Mouse (Mus musculus) thymus, postnatal 36 days (tissue): ENCODE data around the gene Ski.

Experiments
- DNase-seq, 2 experiments: peaks; one replicate each; pipeline ENCODE4 v3.0.0; 2022; ENCODE audit warnings: mixed read lengths in 2 of 2

Gene Ski

GRCm38 (mm10) chr4:155149941-155150275 lies 72.5 kb downstream of the Ski start:
- DNase-seq, result no peak

GRCm38 (mm10) chr4:155148910-155149698 lies 73.3 kb downstream of the Ski start:
- no peak for DNase-seq

GRCm38 (mm10) chr4:155148453-155148852 lies 73.9 kb downstream of the Ski start:
- no peak for DNase-seq

DNA sequence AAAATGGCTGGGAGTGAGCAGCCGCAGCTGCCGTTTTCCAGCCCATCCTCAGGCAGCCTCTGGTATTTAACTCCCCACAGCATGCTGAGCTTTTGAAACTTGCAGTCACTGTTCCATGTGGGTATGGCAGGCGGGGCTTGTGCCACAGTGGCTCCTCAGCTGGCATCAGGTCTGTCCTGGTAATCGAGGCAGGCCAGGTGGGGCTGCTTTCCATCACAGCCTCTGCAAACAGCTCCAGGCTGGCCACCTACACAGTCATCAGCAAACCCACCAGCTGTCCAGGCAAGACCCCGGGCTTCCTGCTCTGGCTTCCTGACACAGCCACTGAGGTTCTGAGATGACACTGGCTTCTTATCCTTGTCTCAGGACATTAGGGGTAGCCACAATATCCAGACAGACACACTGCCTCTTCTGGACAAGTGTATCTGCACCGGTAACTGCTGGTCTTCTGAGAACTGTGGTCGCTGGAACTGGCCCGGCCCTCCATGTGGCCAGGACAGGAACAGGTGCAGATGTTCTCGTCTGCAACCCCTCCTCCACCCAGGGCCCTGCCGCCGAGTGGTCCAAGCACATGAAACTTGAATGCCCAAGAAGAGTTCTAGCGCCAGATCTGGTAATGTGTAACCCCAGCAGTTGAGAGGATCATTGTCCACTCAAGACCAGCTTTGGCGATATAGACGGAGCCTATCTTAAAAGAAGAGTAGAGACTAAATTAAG lies 76.1 kb downstream of the Ski start:
- DNase-seq, result no peak

DNA sequence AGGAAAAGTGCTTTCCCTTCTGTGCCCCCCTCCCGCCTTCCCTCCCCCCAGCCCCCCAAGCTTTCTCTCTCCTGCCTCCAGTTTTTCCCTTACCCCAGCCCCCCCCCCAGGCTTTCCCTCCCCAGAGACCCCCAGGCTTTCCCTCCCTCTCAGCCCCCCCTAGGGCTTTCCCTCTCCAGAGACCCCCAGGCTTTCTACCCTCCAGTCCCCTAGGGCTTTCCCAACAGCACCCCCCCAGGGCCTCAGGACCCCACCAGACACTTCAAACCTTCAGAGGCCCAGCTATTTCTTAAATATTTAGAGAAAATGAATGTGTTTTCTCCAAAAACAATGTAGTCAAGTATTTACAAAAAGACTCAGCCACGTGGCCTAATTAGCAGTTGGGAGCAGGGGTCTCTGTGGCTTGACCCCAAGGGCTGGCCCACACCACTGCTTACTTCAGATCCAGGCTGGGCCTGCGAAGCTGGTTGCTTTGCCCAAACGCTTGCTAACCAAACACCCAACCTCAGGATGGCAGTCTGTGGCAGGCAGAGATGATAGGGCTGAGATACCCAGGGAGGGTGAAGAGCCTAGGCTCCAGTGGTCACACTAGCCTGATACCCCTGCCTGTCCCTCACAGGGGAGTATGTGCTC lies 77.7 kb downstream of the Ski start:
- no peak for DNase-seq

GRCm38 (mm10) chr4:155143871-155144502 lies 78.4 kb downstream of the Ski start:
- DNase-seq, result no peak

DNA sequence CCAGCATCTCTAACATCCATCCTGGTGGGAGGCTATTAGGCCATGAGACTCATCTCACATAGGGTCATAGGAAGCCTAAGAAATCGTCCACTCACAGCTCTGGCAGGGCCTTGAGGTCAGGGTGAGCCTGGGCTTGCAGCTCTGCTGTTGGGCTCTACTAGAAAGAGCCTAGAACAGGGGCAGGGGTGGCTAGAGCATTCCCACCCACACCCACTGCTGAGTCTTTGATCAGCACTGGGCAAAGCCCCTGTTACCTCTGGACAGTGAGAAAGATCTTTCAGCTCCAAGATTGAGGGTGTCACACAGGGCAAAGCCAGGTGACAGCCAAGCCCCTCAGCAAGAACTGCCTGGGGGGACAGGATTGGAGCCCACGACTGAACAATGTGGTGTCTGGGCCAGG lies 79.0 kb downstream of the Ski start:
- DNase-seq, result no peak

GRCm38 (mm10) chr4:155142836-155143235 lies 79.6 kb downstream of the Ski start:
- no peak for DNase-seq

- no peak for DNase-seq
Measured at GRCm38 (mm10) chr4:155140795-155141265, 81.6 kb downstream of the Ski start.

GRCm38 (mm10) chr4:155140150-155140549 lies 82.2 kb downstream of the Ski start:
- no peak for DNase-seq

DNA sequence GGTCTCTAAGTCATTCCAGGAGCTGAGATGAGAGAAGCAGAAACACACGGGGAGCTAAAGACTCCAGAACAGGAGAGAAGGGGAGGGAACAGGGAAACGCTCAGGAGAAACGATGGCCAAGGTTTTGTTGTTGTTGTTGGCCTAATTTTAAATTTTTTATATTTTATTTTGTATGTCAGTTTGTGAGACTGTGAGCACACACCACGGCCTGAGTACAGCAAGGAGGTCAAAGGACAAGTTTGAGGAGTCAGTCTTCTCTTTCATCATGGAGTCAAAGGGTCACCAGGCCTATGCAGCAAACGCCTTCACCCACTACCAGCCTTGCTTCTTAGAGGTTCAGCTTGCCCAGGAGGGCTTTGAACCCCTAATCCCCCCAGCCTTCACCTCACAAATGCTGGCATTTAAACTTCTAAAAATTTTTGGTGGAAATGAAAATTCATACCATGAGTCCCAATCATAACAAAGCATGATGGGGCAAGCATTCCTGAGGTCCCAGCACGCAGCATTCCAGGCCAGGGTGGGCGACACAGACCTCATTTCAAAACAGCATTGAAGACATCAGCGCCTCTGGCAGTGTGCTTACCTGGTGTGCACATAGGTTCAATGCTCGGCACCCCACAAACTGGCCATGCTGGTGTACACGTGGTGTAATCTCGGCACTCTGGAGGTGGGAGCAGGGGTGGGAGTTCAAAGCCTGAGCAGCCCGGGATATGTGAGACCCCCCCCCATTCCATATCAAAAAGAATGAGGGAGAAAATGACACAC lies 82.9 kb downstream of the Ski start:
- DNase-seq, result no peak

DNA sequence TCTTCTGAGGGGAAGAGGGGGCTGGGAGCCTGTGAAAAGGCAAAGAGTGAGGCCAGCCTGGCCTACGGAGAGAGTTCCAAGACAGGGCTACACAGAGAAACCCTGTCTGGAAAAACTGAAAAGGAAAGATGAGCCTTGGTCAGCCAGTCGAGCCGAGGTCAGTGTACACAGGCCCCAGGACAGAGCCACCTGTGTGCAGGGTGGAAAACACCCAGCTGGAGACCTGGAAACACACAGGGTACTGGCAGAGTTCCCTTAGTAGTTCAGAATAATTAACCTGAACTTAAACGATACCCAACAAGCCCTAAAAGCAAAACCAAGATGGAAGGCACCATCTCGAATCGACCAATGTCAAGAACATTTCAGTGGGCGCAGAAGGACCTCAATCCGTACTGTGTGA lies 83.9 kb downstream of the Ski start:
- no peak for DNase-seq

- DNase-seq, result no peak
Measured at GRCm38 (mm10) chr4:155137891-155138290, 84.5 kb downstream of the Ski start.

GRCm38 (mm10) chr4:155135909-155136585 lies 86.3 kb downstream of the Ski start:
- no peak for DNase-seq

DNA sequence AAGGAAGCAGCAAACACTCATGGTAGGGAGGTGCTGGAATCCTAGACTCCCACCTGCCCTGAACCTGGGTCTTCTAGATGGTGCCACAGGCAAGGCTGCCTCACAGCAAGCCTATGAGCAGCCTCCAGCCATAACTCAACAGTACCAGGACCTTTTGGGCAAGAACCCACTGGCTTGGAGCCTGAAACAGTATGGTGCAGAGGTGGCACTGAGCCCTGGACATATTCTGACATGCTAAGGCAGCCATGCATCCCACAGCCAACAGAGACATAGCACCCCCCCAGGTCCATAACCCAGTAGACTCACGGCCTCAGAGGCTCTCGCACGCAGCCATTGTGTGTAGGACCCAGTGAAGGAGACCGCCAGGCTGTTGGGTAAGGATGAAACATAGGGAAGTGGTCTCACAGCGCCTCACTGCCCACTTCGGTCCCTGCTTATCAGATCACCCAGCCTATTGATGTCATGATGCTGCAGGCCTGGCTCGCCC lies 87.7 kb downstream of the Ski start:
- no peak for DNase-seq

DNA sequence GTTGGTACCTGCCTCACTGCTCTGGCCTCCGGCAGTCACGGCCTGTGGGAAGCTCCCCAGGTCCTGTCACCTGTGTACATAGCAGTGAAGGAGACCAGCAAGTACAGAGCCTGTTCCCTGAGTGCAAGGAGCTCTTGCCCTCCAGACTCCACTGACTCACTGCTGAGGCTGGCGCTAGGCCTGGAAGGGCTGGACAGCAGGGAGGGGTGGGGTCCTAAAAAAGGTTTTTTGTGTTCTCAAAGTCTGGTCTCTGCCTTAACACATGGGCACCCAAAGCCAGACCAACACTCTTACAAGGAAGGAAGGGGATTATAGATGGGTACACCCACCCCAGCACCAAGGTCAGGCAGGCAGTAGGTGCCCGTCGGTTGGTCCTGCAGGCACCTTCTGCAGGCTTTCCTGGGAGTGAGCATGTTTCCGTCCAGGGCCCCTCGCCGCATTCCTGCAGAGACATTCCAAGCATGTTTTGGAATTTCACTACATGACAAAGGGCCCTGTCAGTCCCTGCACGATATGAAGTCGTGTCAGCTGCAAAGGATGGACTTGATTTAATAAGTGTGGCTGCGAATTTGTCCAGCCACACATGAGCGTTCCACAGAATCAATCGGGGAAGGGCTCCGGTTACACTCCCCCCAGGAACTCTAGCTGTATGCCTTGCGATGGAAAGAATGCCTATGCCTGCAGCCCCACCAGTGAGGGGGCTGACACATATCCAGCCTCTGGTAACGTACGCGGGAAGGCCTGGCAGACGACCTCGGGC lies 88.6 kb downstream of the Ski start:
- DNase-seq, result no peak

GRCm38 (mm10) chr4:155133188-155133587 lies 89.2 kb downstream of the Ski start:
- no peak for DNase-seq

GRCm38 (mm10) chr4:155130616-155131015 lies 91.8 kb downstream of the Ski start:
- DNase-seq, result no peak

GRCm38 (mm10) chr4:155129996-155130395 lies 92.4 kb downstream of the Ski start:
- no peak for DNase-seq

- DNase-seq, result peak; percentile 64 to 68
Measured at GRCm38 (mm10) chr4:155129132-155129917, 93.1 kb downstream of the Ski start.
